Mouse (Mus musculus) brown adipose tissue, adult 24 weeks (tissue): ENCODE measurements at regions not wholly inside any gene's neighbourhood (a gene's known extent, or its start where the extent isn't known, plus 50 kb on each side); places are given as distances from the start of the nearest gene placed in this dataset.

Source experiments
- H3K27ac ChIP-seq: fragments of 200-500 bp; replicated peaks from 2 replicates; pipeline ENCODE4 v1.5.1; 2012; ENCODE audit warnings: low read depth, mild to moderate bottlenecking, low read length
- H3K4me1 ChIP-seq: fragments of 200-500 bp; 2 replicates; pipeline ENCODE4 v1.6.1; 2012; ENCODE audit warnings: low read length, mixed read lengths; ENCODE audit not compliant: control insufficient read depth, insufficient read depth, insufficient read length
- H3K4me3 ChIP-seq: fragments of 200-500 bp; 2 replicates; pipeline ENCODE4 v1.5.1; 2012; ENCODE audit warnings: low read depth, mild to moderate bottlenecking, low read length, moderate library complexity; ENCODE audit not compliant: insufficient read depth

GRCm38 (mm10) chr15:24566981-24567380 lies 846.6 kb downstream of the Basp1 start:
- Histone ChIP-seq H3K27ac (no peak overlapping the region), H3K4me1 (no peaks in the 10 kb centered on the region), H3K4me3 (no peak overlapping the region)

GRCm38 (mm10) chr15:24556806-24557205 lies 856.8 kb downstream of the Basp1 start:
- H3K4me3 ChIP-seq = no peak overlapping the region
- no peak overlapping the region for H3K27ac ChIP-seq
- H3K4me1 ChIP-seq = no peaks in the 10 kb centered on the region

- no peak overlapping the region for H3K4me3 ChIP-seq
- no peaks in the 10 kb centered on the region for H3K4me1 ChIP-seq
- no peak overlapping the region for H3K27ac ChIP-seq
Observed at GRCm38 (mm10) chr15:24550108-24550507, 863.5 kb downstream of the Basp1 start.

GRCm38 (mm10) chr15:24530065-24530464 lies 883.5 kb downstream of the Basp1 start:
- H3K27ac ChIP-seq = no peak overlapping the region

GRCm38 (mm10) chr15:24527379-24527778 lies 886.2 kb downstream of the Basp1 start:
- Histone ChIP-seq H3K4me3 (no peak overlapping the region), H3K4me1 (no peaks in the 10 kb centered on the region), H3K27ac (no peak overlapping the region)

More at GRCm38 (mm10) chr15:24530065-24530464, 883.5 kb downstream of the Basp1 start:
- Histone ChIP-seq H3K4me1 (no peaks in the 10 kb centered on the region), H3K4me3 (no peak overlapping the region)

GRCm38 (mm10) chr15:24513926-24514325 lies 899.6 kb downstream of the Basp1 start:
- H3K4me3 ChIP-seq = no peak overlapping the region
- no peak overlapping the region for H3K27ac ChIP-seq
- H3K4me1 ChIP-seq = no peaks in the 10 kb centered on the region

GRCm38 (mm10) chr15:24501907-24502559 lies 911.5 kb downstream of the Basp1 start:
- H3K4me3 ChIP-seq = no peak overlapping the region

GRCm38 (mm10) chr15:24486235-24486634 lies 927.3 kb downstream of the Basp1 start:
- Histone ChIP-seq H3K4me3 (no peak overlapping the region), H3K4me1 (no peaks in the 10 kb centered on the region), H3K27ac (no peak overlapping the region)

More at GRCm38 (mm10) chr15:24501907-24502559, 911.5 kb downstream of the Basp1 start:
- H3K27ac ChIP-seq = no peak overlapping the region
- no peaks in the 10 kb centered on the region for H3K4me1 ChIP-seq

GRCm38 (mm10) chr15:24468239-24468638 lies 945.3 kb downstream of the Basp1 start:
- Histone ChIP-seq H3K4me3 (no peak overlapping the region), H3K4me1 (no peaks in the 10 kb centered on the region), H3K27ac (no peak overlapping the region)

GRCm38 (mm10) chr15:24457726-24458125 lies 955.8 kb downstream of the Basp1 start:
- H3K27ac ChIP-seq = no peak overlapping the region
- no peaks in the 10 kb centered on the region for H3K4me1 ChIP-seq
- no peak overlapping the region for H3K4me3 ChIP-seq

- Histone ChIP-seq H3K27ac (no peak overlapping the region), H3K4me1 (no peaks in the 10 kb centered on the region), H3K4me3 (no peak overlapping the region)
Observed at GRCm38 (mm10) chr15:24433083-24433482, 980.5 kb downstream of the Basp1 start.

GRCm38 (mm10) chr15:24429154-24429553 lies 984.4 kb downstream of the Basp1 start:
- Histone ChIP-seq H3K4me1 (no peaks in the 10 kb centered on the region), H3K4me3 (no peak overlapping the region), H3K27ac (no peak overlapping the region)

- H3K4me3 ChIP-seq = no peak overlapping the region
- no peaks in the 10 kb centered on the region for H3K4me1 ChIP-seq
- H3K27ac ChIP-seq = no peak overlapping the region
Observed at GRCm38 (mm10) chr15:24422333-24422942, 991.1 kb downstream of the Basp1 start.

GRCm38 (mm10) chr15:24419736-24420135 lies 993.8 kb downstream of the Basp1 start:
- no peaks in the 10 kb centered on the region for H3K4me1 ChIP-seq
- no peak overlapping the region for H3K4me3 ChIP-seq

GRCm38 (mm10) chr15:24419186-24419585 lies 994.4 kb downstream of the Basp1 start:
- no peaks in the 10 kb centered on the region for H3K4me1 ChIP-seq
- no peak overlapping the region for H3K4me3 ChIP-seq
- H3K27ac ChIP-seq = no peak overlapping the region

More at GRCm38 (mm10) chr15:24419736-24420135, 993.8 kb downstream of the Basp1 start:
- no peak overlapping the region for H3K27ac ChIP-seq

- no peaks in the 10 kb centered on the region for H3K4me1 ChIP-seq
- H3K4me3 ChIP-seq = no peak overlapping the region
- no peak overlapping the region for H3K27ac ChIP-seq
Observed at GRCm38 (mm10) chr15:24407691-24408090, 1005.9 kb downstream of the Basp1 start.
